Mouse (Mus musculus) midbrain, embryonic 12.5 days (tissue): ENCODE results near the gene Slc12a1. TPM values are rescaled to one million over a fixed set of nuclear protein-coding genes. Genes with fewer than 3 reads are reported as not detected.

Source experiments
- ATAC-seq: fragments of 200-750 bp; cut with Nextera tagmentation; 2 replicates; pipeline ENCODE4 v1.8.0; 2017; ENCODE audit warnings: low read depth, moderate TSS enrichment, moderate library complexity; ENCODE audit not compliant: low FRiP score
- H3K27ac ChIP-seq: fragments of 300-500 bp; sonication (generic); replicated peaks from 2 replicates; pipeline ENCODE4 v1.5.1; 2016; ENCODE audit warnings: mild to moderate bottlenecking
- H3K27me3 ChIP-seq: fragments of 300-500 bp; sonication (generic); 2 replicates; pipeline ENCODE4 v1.6.1; 2016; ENCODE audit warnings: mild to moderate bottlenecking
- H3K36me3 ChIP-seq: fragments of 300-500 bp; sonication (generic); 2 replicates; pipeline ENCODE4 v1.6.1; 2016
- H3K4me1 ChIP-seq: fragments of 300-500 bp; sonication (generic); 2 replicates; pipeline ENCODE4 v1.6.1; 2016
- H3K4me2 ChIP-seq: fragments of 300-500 bp; sonication (generic); replicated peaks from 2 replicates; pipeline ENCODE4 v1.6.1; 2016; ENCODE audit warnings: mild to moderate bottlenecking, moderate library complexity
- H3K4me3 ChIP-seq: fragments of 300-500 bp; sonication (generic); 2 replicates; pipeline ENCODE4 v1.5.1; 2016; ENCODE audit warnings: mild to moderate bottlenecking
- H3K9ac ChIP-seq: fragments of 300-500 bp; sonication (generic); replicated peaks from 2 replicates; pipeline ENCODE4 v1.6.1; 2016; ENCODE audit warnings: mild to moderate bottlenecking, moderate library complexity
- H3K9me3 ChIP-seq: fragments of 300-500 bp; sonication (generic); 2 replicates; pipeline ENCODE4 v1.6.1; 2016; ENCODE audit warnings: mild to moderate bottlenecking
- WGBS: fragments of 180-500 bp; shearing (Covaris S2); methylation state at CpG from one replicate; pipeline ENCODE4 v1.1.7; 2016; 5-methylcytosine and 5-hydroxymethylcytosine counted together
- polyA plus RNA-seq: library from polyadenylated mRNA; unstranded; fragments of >200 nt; fragmentation: Nextera tagmentation; extraction: Ambion mirVana; gene quantifications from 2 replicates; pipeline ENCODE4 v1.2.1, GENCODE M21; 2016

Gene Slc12a1
- polyA plus RNA-seq, 1 experiment from 2014 or later, result not detected

DNA sequence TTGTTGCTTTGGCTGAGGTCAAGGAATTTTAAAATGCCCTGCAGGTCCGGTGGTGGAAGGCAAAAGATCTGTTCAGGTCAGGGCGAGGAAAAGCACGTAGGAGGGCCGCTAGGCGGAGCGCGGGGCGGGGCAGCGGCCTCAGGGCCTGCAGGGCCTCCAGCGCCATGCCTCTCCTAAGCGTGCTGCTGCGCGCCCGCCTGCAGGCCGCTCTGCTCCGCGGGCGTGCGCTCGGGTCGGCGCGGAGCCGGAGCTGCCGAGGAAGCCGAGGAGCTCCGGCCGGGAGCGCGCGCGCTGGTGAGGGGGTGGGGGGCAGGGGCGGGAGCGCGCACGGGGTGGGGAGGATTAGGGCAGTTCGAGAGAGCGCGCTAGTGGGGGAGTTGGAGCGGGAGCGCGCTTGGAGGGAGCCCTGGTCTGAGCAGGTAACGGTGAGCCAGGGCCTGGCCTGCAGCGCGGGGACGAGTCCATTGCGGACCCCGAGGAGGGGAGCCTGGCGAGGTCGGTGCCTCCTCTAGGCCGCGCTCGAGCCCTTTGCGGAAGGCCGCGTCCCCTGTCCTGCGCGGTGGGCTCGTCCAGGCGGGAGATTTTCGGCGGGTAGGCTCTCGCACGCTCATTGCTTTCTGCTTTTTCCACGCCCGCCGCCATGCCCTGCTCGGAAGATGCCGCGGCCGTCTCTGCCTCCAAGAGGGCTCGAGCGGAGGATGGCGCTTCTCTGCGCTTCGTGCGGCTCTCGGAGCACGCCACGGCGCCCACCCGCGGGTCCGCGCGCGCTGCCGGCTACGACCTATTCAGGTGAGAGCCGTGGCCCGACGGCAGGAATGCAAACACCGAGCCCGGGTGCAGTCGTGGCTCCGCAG, 95.0 kb downstream of the Slc12a1 start, which contains the start of gene Dut:
Dut (plus strand) TSS at position 83 of the 854 bp plus-strand sequence.
- H3K36me3 ChIP-seq, result peaks cover 15% of the 10 kb centered on the region; the same call in 1 of the 2 replicates
- no peaks in the 10 kb centered on the region for H3K27me3 ChIP-seq
- H3K4me3 ChIP-seq, result peak within 1 kb of the TSS; percentile 76
- H3K9ac ChIP-seq, result peak within 1 kb of the TSS; percentile 86
- H3K4me1 ChIP-seq, result peaks cover 19% of the 10 kb centered on the region
- ATAC-seq, result peak; percentile 100
- H3K27ac ChIP-seq, result peak within 1 kb of the TSS; percentile 86
- no peaks in the 10 kb centered on the region for H3K9me3 ChIP-seq
- H3K4me2 ChIP-seq, result peak within 1 kb of the TSS; percentile 76
- WGBS, result under 1% methylated on average over 93 of the region's 96 CpGs

DNA sequence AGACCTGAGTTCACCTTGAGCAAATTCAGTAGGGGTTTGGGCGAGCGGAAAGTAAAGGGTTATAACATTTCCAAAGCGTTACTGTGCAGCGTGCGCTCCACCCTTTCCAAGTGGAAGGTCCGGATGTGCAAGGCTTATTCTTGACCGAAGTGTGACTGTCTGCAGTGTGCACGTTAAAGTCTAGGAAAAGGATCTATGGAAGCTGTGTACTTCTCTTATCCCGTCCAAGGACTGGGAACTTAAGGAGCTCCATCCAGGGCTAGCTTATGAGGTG, 95.6 kb downstream of the Slc12a1 start:
- Histone ChIP-seq H3K9ac (peak overlapping the region; percentile 86), H3K36me3 (peaks cover 20% of the 10 kb centered on the region; the same call in 1 of the 2 replicates), H3K27ac (peak overlapping the region; percentile 86), H3K4me3 (peak overlapping the region; percentile 76), H3K9me3 (no peaks in the 10 kb centered on the region), H3K4me2 (peak overlapping the region; percentile 76), H3K27me3 (no peaks in the 10 kb centered on the region), H3K4me1 (peaks cover 19% of the 10 kb centered on the region)
- ATAC-seq, result peak; percentile 5; the same call in 1 of the 2 replicates
- 0% methylated on average over 9 of the region's 9 CpGs for WGBS

- H3K27me3 ChIP-seq, result no peaks in the 10 kb centered on the region
- WGBS, result 2% methylated on average over 8 of the region's 8 CpGs
- no peak for ATAC-seq
Observed at GRCm38 (mm10) chr2:125248256-125248655, 96.0 kb downstream of the Slc12a1 start.

DNA sequence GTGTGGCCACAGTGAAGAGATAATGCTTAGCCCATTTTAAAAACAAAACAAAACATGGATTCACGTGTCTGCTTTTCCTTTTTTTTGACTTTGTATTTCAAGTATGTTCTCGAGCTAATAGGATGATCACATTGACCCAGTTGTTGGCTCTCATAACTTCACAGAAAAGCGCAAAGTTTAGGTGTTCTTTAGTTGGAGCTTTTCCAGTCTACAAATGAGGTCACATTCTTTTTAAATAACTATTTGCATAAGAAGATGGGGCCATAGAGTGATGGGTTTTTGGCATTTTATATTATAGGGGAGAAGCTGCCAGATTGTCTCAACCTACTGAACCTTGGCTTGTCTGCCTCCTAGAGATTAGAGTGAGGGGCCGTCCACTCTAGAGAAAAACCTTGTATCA, 97.0 kb downstream of the Slc12a1 start:
- peak overlapping the region; percentile 76; the same call in 1 of the 2 replicates for H3K4me3 ChIP-seq
- H3K9ac ChIP-seq, result no peak overlapping the region

More at GRCm38 (mm10) chr2:125248256-125248655, 96.0 kb downstream of the Slc12a1 start:
- Histone ChIP-seq H3K27ac (peak overlapping the region; percentile 86; the same call in 1 of the 2 replicates), H3K9me3 (no peaks in the 10 kb centered on the region), H3K9ac (peak overlapping the region; percentile 86), H3K4me1 (peaks cover 19% of the 10 kb centered on the region), H3K36me3 (peaks cover 24% of the 10 kb centered on the region), H3K4me2 (peak overlapping the region; percentile 76), H3K4me3 (peak overlapping the region; percentile 76)

GRCm38 (mm10) chr2:125249874-125250273, 97.6 kb downstream of the Slc12a1 start:
- no peaks in the 10 kb centered on the region for H3K9me3 ChIP-seq
- H3K4me1 ChIP-seq, result peaks cover 19% of the 10 kb centered on the region
- no peak overlapping the region for H3K4me2 ChIP-seq
- no peak overlapping the region for H3K4me3 ChIP-seq
- H3K9ac ChIP-seq, result no peak overlapping the region
- peaks cover 40% of the 10 kb centered on the region for H3K36me3 ChIP-seq
- H3K27ac ChIP-seq, result no peak overlapping the region
- 92% methylated on average over 4 of the region's 4 CpGs for WGBS
- ATAC-seq, result no peak
- H3K27me3 ChIP-seq, result no peaks in the 10 kb centered on the region

More for the DNA sequence above, 97.0 kb downstream of the Slc12a1 start:
- 81% methylated on average over 4 of the region's 4 CpGs for WGBS
- Histone ChIP-seq H3K27ac (no peak overlapping the region), H3K9me3 (no peaks in the 10 kb centered on the region), H3K27me3 (no peaks in the 10 kb centered on the region), H3K36me3 (peaks cover 35% of the 10 kb centered on the region), H3K4me1 (peaks cover 19% of the 10 kb centered on the region), H3K4me2 (peak overlapping the region; percentile 76)
- no peak for ATAC-seq

DNA sequence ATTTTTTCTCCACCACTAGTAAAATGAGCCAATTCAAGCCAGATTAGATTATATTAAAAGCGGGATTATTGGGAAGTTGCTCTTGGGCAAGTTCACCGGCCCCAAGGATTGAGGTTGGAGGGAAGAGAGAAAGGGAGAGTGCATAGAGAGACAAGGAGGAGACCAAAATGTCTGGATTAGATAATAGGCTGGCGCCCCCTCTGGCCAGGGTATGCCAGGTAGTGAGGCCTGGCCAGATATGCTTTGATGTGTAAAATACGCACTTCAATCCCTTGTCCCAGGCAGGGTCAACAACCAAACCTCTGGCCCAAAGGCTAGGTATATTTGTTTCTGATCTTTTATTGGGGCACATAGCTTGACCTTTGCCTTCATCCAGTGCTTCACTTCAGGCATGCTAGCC, 99.5 kb downstream of the Slc12a1 start:
- Histone ChIP-seq H3K4me3 (no peak overlapping the region), H3K36me3 (peaks cover 55% of the 10 kb centered on the region), H3K4me1 (peaks cover 14% of the 10 kb centered on the region), H3K27me3 (no peaks in the 10 kb centered on the region), H3K4me2 (no peak overlapping the region), H3K9ac (no peak overlapping the region), H3K27ac (no peak overlapping the region), H3K9me3 (no peaks in the 10 kb centered on the region)
- ATAC-seq, result no peak
- 86% methylated on average over 4 of the region's 4 CpGs for WGBS

GRCm38 (mm10) chr2:125252275-125252674, 100.0 kb downstream of the Slc12a1 start:
- Histone ChIP-seq H3K27me3 (no peaks in the 10 kb centered on the region), H3K4me1 (peaks cover 14% of the 10 kb centered on the region), H3K4me3 (no peak overlapping the region), H3K36me3 (peaks cover 59% of the 10 kb centered on the region), H3K27ac (no peak overlapping the region), H3K4me2 (no peak overlapping the region), H3K9me3 (no peaks in the 10 kb centered on the region), H3K9ac (no peak overlapping the region)
- no peak for ATAC-seq
- 74% methylated on average over 2 of the region's 2 CpGs for WGBS

DNA sequence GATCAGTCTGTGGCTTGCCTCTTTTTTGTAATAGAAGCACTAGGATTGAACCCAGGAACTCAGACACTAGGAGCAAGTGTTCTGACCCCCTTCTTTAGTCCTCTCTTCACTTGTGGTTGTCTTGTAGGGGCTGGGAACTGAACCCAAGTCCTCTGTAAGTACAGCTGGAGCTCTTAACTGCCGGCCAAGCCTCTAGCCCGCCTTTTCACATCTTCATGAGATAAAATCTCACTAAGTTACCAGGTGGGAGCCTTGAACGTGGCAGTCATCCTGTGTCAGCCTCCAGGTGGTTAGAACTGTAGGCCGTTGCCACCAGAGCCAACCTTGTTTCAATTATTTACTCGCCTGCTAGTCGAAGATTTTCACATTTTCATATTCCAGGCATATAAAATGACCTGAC, 101.4 kb downstream of the Slc12a1 start:
- Histone ChIP-seq H3K4me1 (peaks cover 6% of the 10 kb centered on the region), H3K27ac (no peak overlapping the region), H3K4me2 (no peak overlapping the region), H3K4me3 (no peak overlapping the region), H3K9ac (no peak overlapping the region), H3K9me3 (no peaks in the 10 kb centered on the region), H3K27me3 (no peaks in the 10 kb centered on the region), H3K36me3 (peaks cover 69% of the 10 kb centered on the region)
- ATAC-seq, result no peak
- 96% methylated on average over 6 of the region's 6 CpGs for WGBS

- Histone ChIP-seq H3K27ac (no peak overlapping the region), H3K4me1 (no peaks in the 10 kb centered on the region), H3K9me3 (no peaks in the 10 kb centered on the region), H3K4me2 (no peak overlapping the region), H3K9ac (no peak overlapping the region), H3K27me3 (no peaks in the 10 kb centered on the region), H3K36me3 (peaks cover 69% of the 10 kb centered on the region), H3K4me3 (no peak overlapping the region)
- ATAC-seq, result no peak
- WGBS, result 91% methylated on average over 3 of the region's 3 CpGs
Observed at GRCm38 (mm10) chr2:125254630-125255029, 102.3 kb downstream of the Slc12a1 start.

GRCm38 (mm10) chr2:125255886-125256285, 103.6 kb downstream of the Slc12a1 start:
- H3K36me3 ChIP-seq, result peaks cover 63% of the 10 kb centered on the region
- H3K27me3 ChIP-seq, result no peaks in the 10 kb centered on the region
- H3K27ac ChIP-seq, result no peak overlapping the region
- no peak overlapping the region for H3K9ac ChIP-seq
- no peaks in the 10 kb centered on the region for H3K9me3 ChIP-seq
- 90% methylated on average over 3 of the region's 3 CpGs for WGBS
- ATAC-seq, result no peak
- H3K4me3 ChIP-seq, result no peak overlapping the region
- no peaks in the 10 kb centered on the region for H3K4me1 ChIP-seq
- H3K4me2 ChIP-seq, result no peak overlapping the region

- H3K4me1 ChIP-seq, result 0 out of 2 replicates have a peak, but pooled peaks cover 9% of the 10 kb centered on the region
- H3K27ac ChIP-seq, result no peak overlapping the region
- H3K9ac ChIP-seq, result no peak overlapping the region
- 85% methylated on average over 14 of the region's 14 CpGs for WGBS
- no peak overlapping the region for H3K4me3 ChIP-seq
- H3K27me3 ChIP-seq, result no peaks in the 10 kb centered on the region
- peaks cover 33% of the 10 kb centered on the region for H3K36me3 ChIP-seq
- ATAC-seq, result no peak
- H3K4me2 ChIP-seq, result no peak overlapping the region
- H3K9me3 ChIP-seq, result no peaks in the 10 kb centered on the region
Observed at GRCm38 (mm10) chr2:125259230-125260120, 107.2 kb downstream of the Slc12a1 start.

- Histone ChIP-seq H3K27me3 (no peaks in the 10 kb centered on the region), H3K27ac (no peak overlapping the region), H3K4me3 (no peak overlapping the region), H3K9me3 (no peaks in the 10 kb centered on the region), H3K4me2 (no peak overlapping the region), H3K36me3 (peaks cover 27% of the 10 kb centered on the region), H3K4me1 (0 out of 2 replicates have a peak, but pooled peaks cover 9% of the 10 kb centered on the region), H3K9ac (no peak overlapping the region)
- WGBS, result 88% methylated on average over 2 of the region's 2 CpGs
- ATAC-seq, result no peak
Observed at GRCm38 (mm10) chr2:125260326-125260725, 108.0 kb downstream of the Slc12a1 start.
